Mouse (Mus musculus): Measurements from ENCODE around the gene Wdr13. TPM values are rescaled to one million over a fixed set of nuclear protein-coding genes. Genes with fewer than 3 reads are reported as not detected.

Gene Wdr13
- total and polyA plus RNA-seq, 2 experiments from 2014 or later, result 26.4 to 155 TPM

- WGBS, result 85% methylated on average over 10 of the region's 10 CpGs
- Histone ChIP-seq H3K9me3 (replicated peaks; ENCODE audit: control insufficient read depth, low read length) (no peaks in the 10 kb centered on the region), H3K9ac (replicated peaks; ENCODE audit: low read depth, low read length) (no peak overlapping the region), H3K36me3 (replicated peaks; ENCODE audit: control insufficient read depth, insufficient read depth, low read length) (0 out of 2 replicates have a peak, but pooled peaks cover 11% of the 10 kb centered on the region), H3K4me1 (ENCODE audit: control insufficient read depth, insufficient read depth) (no peaks in the 10 kb centered on the region), H3K4me2 (ENCODE audit: low read depth, low read length) (no peak overlapping the region), H3K27me3 (ENCODE audit: control insufficient read depth, insufficient read depth, low read length) (no peaks in the 10 kb centered on the region), H3K4me3 (ENCODE audit: low read depth, low read length) (no peak overlapping the region), H3K27ac (ENCODE audit: low read depth) (no peak overlapping the region)
- TF ChIP-seq CTCF (IDR thresholded peaks at IDR 0.05; ENCODE audit: low read depth) (no peak), EP300 (IDR thresholded peaks at IDR 0.05; ENCODE audit: low read depth) (no peak)
- ATAC-seq (ENCODE audit: insufficient read depth, low read depth) (no peak), DNase-seq (ENCODE audit: low spot score) (no peak)
Measured at GRCm38 (mm10) chrX:8167716-8168647, 35.3 kb upstream of the Wdr13 start.

DNA sequence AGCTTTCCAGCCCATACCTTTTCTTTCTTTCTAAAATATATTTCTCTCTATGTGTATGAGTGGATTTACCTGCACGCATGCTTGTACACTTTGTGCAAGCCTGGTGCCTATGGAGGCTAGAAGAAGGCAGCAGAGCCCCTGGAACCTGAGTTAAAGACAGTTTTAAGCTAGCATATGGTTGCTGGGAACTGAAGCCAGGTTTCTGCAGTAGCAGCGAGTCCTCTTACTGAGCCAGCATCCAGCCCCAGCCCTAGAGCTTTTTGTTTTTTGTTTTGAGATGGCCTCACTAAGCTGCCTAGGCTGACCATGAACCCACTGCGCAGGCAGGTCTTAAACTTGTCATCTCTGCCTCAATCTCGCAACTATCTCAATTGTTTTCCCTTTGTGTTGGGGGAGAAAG is 31.8 kb upstream of the Wdr13 start:
- TF ChIP-seq EP300 (IDR thresholded peaks at IDR 0.05; ENCODE audit: low read depth) (no peak), CTCF (IDR thresholded peaks at IDR 0.05; ENCODE audit: low read depth) (no peak)
- no peak overlapping the region for H3K4me2 ChIP-seq (ENCODE audit: low read depth, low read length)
- ATAC-seq (ENCODE audit: insufficient read depth, low read depth) (no peak), DNase-seq (ENCODE audit: low spot score) (no peak)
- H3K9me3 ChIP-seq (replicated peaks; ENCODE audit: control insufficient read depth, low read length), result no peaks in the 10 kb centered on the region
- no peaks in the 10 kb centered on the region for H3K27me3 ChIP-seq (ENCODE audit: control insufficient read depth, insufficient read depth, low read length)
- no peaks in the 10 kb centered on the region for H3K4me1 ChIP-seq (ENCODE audit: control insufficient read depth, insufficient read depth)
- H3K27ac ChIP-seq (ENCODE audit: low read depth), result no peak overlapping the region
- WGBS, result 75% methylated on average over 4 of the region's 4 CpGs
- H3K9ac ChIP-seq (replicated peaks; ENCODE audit: low read depth, low read length), result no peak overlapping the region
- 0 out of 2 replicates have a peak, but pooled peaks cover under 1% of the 10 kb centered on the region for H3K36me3 ChIP-seq (replicated peaks; ENCODE audit: control insufficient read depth, insufficient read depth, low read length)
- H3K4me3 ChIP-seq (ENCODE audit: low read depth, low read length), result no peak overlapping the region

- no peaks in the 10 kb centered on the region for H3K4me1 ChIP-seq (ENCODE audit: control insufficient read depth, insufficient read depth)
- no peak for TF ChIP-seq CTCF (IDR thresholded peaks at IDR 0.05; ENCODE audit: low read depth)
- TF ChIP-seq EP300 (IDR thresholded peaks at IDR 0.05; ENCODE audit: low read depth), result no peak
- no peaks in the 10 kb centered on the region for H3K9me3 ChIP-seq (replicated peaks; ENCODE audit: control insufficient read depth, low read length)
- WGBS, result 67% methylated on average over 5 of the region's 5 CpGs
- H3K36me3 ChIP-seq (replicated peaks; ENCODE audit: control insufficient read depth, insufficient read depth, low read length), result 0 out of 2 replicates have a peak, but pooled peaks cover 5% of the 10 kb centered on the region
- no peaks in the 10 kb centered on the region for H3K27me3 ChIP-seq (ENCODE audit: control insufficient read depth, insufficient read depth, low read length)
- no peak overlapping the region for H3K4me3 ChIP-seq (ENCODE audit: low read depth, low read length)
- ATAC-seq (ENCODE audit: insufficient read depth, low read depth), result no peak
- peak; percentile 24 for DNase-seq (ENCODE audit: low spot score)
- H3K9ac ChIP-seq (replicated peaks; ENCODE audit: low read depth, low read length), result no peak overlapping the region
- H3K4me2 ChIP-seq (ENCODE audit: low read depth, low read length), result no peak overlapping the region
- H3K27ac ChIP-seq (ENCODE audit: low read depth), result peak overlapping the region; percentile 61; the same call in 1 of the 2 replicates
Measured at GRCm38 (mm10) chrX:8163076-8163475, 30.4 kb upstream of the Wdr13 start.

- TF ChIP-seq EP300 (IDR thresholded peaks at IDR 0.05; ENCODE audit: low read depth) (no peak), CTCF (IDR thresholded peaks at IDR 0.05; ENCODE audit: low read depth) (no peak)
- no peaks in the 10 kb centered on the region for H3K4me1 ChIP-seq (ENCODE audit: control insufficient read depth, insufficient read depth)
- H3K4me3 ChIP-seq (ENCODE audit: low read depth, low read length), result peak within 1 kb of the TSS; percentile 62
- H3K9ac ChIP-seq (replicated peaks; ENCODE audit: low read depth, low read length), result peak within 1 kb of the TSS; percentile 66
- DNase-seq (ENCODE audit: low spot score), result peak; percentile 84
- WGBS, result 20% methylated on average over 56 of the region's 65 CpGs
- peak; percentile 95 for ATAC-seq (ENCODE audit: insufficient read depth, low read depth)
- peaks cover 24% of the 10 kb centered on the region for H3K36me3 ChIP-seq (replicated peaks; ENCODE audit: control insufficient read depth, insufficient read depth, low read length)
- peak within 1 kb of the TSS; percentile 67 for H3K4me2 ChIP-seq (ENCODE audit: low read depth, low read length)
- no peaks in the 10 kb centered on the region for H3K27me3 ChIP-seq (ENCODE audit: control insufficient read depth, insufficient read depth, low read length)
- peak within 1 kb of the TSS; percentile 97 for H3K27ac ChIP-seq (ENCODE audit: low read depth)
- H3K9me3 ChIP-seq (replicated peaks; ENCODE audit: control insufficient read depth, low read length), result no peaks in the 10 kb centered on the region
Measured at GRCm38 (mm10) chrX:8145153-8145991, 12.7 kb upstream of the Wdr13 start, which contains the start of gene Rbm3. TSS of gene Rbm3 (minus strand) at chrX:8145880.

- ATAC-seq (ENCODE audit: insufficient read depth, low read depth) (no peak), DNase-seq (ENCODE audit: low spot score) (no peak)
- Histone ChIP-seq H3K4me2 (ENCODE audit: low read depth, low read length) (peak overlapping the region; percentile 67), H3K36me3 (replicated peaks; ENCODE audit: control insufficient read depth, insufficient read depth, low read length) (peaks cover 24% of the 10 kb centered on the region), H3K9me3 (replicated peaks; ENCODE audit: control insufficient read depth, low read length) (no peaks in the 10 kb centered on the region), H3K27ac (ENCODE audit: low read depth) (no peak overlapping the region), H3K4me3 (ENCODE audit: low read depth, low read length) (peak overlapping the region; percentile 62), H3K4me1 (ENCODE audit: control insufficient read depth, insufficient read depth) (no peaks in the 10 kb centered on the region), H3K27me3 (ENCODE audit: control insufficient read depth, insufficient read depth, low read length) (no peaks in the 10 kb centered on the region), H3K9ac (replicated peaks; ENCODE audit: low read depth, low read length) (no peak overlapping the region)
- 59% methylated on average over 7 of the region's 7 CpGs for WGBS
- TF ChIP-seq EP300 (IDR thresholded peaks at IDR 0.05; ENCODE audit: low read depth), result no peak
- no peak for TF ChIP-seq CTCF (IDR thresholded peaks at IDR 0.05; ENCODE audit: low read depth)
Measured at GRCm38 (mm10) chrX:8143750-8144149, 11.1 kb upstream of the Wdr13 start.
